Mouse (Mus musculus): ENCODE measurements at regions not wholly inside any gene's neighbourhood (a gene's known extent, or its start where the extent isn't known, plus 50 kb on each side); places are given as distances from the start of the nearest gene placed in this dataset.

- DNase-seq (ENCODE audit: low spot score in 2 of 2): peak; percentile 54 to 79
Measured at GRCm38 (mm10) chr2:74354591-74354990, 224.6 kb downstream of the Lnpk start.

GRCm38 (mm10) chr2:74349809-74350208 lies 229.4 kb downstream of the Lnpk start:
- DNase-seq (ENCODE audit: low spot score in 2 of 2): no peak

DNA sequence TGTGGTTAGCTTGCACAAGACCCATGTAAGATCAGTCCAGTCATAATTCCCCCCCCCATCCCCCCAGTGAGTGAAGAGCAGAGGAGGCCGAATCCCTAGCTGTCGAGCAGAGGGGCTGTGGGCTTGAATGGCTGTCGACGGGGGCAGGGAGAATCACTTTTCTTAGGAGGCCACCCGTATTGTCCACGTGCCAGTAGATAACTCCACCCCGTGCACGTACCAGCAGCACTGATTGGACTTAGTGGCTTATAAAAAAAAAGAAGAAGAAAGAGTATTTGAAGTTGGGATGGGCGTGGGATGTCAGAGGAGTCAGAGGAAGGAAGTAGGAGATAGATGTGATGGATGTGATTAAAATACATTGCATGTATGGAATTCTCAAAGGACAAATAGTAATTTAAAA lies 272.9 kb downstream of the Lnpk start:
- DNase-seq (ENCODE audit: low spot score in 2 of 2): no peak

- DNase-seq (ENCODE audit: low spot score in 2 of 2): no peak
Measured at GRCm38 (mm10) chr2:74300885-74301451, 278.3 kb downstream of the Lnpk start.

GRCm38 (mm10) chr2:74300366-74300791 lies 278.9 kb downstream of the Lnpk start:
- DNase-seq (ENCODE audit: low spot score in 2 of 2): peak; percentile 55 to 77

DNA sequence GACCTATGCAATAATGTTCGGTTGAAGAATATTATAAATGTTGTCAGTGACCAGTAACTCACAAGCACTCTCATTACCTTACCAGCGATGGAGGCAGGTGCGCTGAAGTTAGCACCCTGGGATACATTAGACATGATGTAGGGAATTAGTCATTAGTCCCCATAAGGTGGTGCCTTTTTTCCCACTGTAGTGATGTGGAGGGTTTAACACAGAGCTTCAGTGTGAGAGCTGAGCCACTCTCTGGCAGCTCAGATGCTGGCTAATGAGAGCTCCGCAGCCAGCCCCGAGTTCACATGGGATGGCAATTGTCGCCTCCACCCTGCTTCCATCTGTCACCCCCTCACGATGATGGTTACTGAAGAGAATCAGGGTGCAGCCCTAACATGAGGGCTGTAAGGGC lies 286.6 kb downstream of the Lnpk start:
- DNase-seq (ENCODE audit: low spot score in 2 of 2): no peak

- no peak for DNase-seq (ENCODE audit: low spot score in 2 of 2)
Measured at GRCm38 (mm10) chr2:74291416-74292396, 287.5 kb downstream of the Lnpk start.

DNA sequence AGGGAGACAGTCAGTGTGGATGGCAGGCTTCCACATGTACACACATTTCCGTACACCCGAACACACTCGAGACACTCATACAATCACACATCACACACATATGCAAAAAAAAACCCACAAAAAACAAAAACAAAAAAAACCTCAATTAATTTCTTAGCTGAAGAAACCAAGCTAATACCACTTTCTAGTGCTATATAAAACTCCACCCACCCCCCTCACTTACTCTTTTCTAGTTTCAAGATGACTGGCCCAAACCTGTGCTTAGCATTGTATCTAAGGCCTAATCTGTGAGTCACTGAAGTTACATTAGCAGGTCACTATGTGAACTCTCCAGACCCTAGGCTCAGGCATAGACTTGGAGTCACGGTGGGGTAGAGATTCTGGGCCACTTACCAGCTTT lies 293.6 kb downstream of the Lnpk start:
- no peak for DNase-seq (ENCODE audit: low spot score in 2 of 2)

- DNase-seq (ENCODE audit: low spot score in 2 of 2): no peak
Measured at GRCm38 (mm10) chr2:74264963-74265362, 314.3 kb downstream of the Lnpk start.

GRCm38 (mm10) chr2:74257034-74257781 lies 322.0 kb downstream of the Lnpk start:
- no peak for DNase-seq (ENCODE audit: low spot score in 2 of 2)

DNA sequence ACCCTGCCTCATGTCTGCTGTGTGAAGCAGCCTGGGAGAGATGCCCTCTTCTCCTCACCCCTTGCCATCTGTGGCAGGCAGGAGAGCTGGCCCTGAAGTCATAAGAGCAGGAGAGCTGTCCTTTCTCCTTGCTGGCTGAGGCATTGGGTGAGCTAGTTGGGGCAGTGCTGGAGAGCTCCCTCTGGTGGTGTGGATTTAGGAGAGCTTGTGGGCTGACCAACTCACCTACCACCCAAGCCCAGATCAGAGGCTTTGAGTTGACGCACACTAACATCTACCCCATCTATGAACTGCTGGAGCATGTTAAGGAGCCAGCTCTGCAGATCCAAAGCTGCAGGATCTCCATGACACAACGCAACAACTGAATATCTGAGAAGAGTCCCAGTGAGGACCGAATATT lies 331.7 kb downstream of the Lnpk start:
- DNase-seq (ENCODE audit: low spot score in 2 of 2): peak in 1 of 2 experiments; percentile 2

- no peak for DNase-seq (ENCODE audit: low spot score in 2 of 2)
Measured at GRCm38 (mm10) chr2:74246631-74247030, 332.6 kb downstream of the Lnpk start.

- no peak for DNase-seq (ENCODE audit: low spot score in 2 of 2)
Measured at GRCm38 (mm10) chr2:74244203-74244602, 333.1 kb upstream of the Atp5g3 start.

- peak in 1 of 2 experiments; percentile 5 for DNase-seq (ENCODE audit: low spot score in 2 of 2)
Measured at GRCm38 (mm10) chr2:74243801-74244200, 332.7 kb upstream of the Atp5g3 start.

DNA sequence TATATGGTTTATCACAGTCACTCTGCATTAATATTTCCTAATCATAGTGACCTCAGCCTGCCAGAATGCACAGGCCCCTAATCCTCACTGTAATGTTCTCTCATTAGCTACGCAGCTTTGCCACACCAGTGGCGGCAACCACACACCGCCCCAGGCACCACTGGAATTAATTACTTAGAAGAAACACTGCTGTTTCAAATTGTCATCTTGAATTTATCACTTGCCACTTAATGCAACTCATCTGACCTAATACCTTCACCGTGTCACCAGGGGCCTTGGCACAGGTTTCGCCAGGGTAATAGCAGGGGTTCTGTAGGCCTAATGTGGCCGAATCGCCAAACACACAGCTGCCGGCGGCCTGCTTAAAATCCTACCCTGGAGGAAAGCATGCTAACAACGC lies 328.5 kb upstream of the Atp5g3 start:
- DNase-seq (ENCODE audit: low spot score in 2 of 2): no peak

DNA sequence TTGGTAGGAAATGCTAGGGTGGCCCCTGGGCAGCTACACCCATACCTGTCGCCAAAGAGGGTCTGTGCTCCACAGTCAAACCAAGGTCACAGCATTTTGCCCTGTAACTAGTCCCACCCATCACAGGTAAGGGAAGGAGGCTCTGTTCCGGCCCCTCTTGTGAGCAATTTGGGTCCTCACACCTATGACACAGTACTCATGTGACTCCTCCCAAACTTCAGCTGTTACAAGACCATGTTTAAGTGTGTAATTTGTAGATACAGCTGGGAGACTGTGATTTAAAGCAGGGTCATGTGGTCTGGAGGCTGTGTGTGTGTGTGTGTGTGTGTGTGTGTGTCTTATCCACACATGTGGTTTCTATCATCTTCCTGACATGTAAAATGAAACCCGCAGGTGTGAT lies 306.3 kb upstream of the Atp5g3 start:
- DNase-seq (ENCODE audit: low spot score in 2 of 2): no peak

DNA sequence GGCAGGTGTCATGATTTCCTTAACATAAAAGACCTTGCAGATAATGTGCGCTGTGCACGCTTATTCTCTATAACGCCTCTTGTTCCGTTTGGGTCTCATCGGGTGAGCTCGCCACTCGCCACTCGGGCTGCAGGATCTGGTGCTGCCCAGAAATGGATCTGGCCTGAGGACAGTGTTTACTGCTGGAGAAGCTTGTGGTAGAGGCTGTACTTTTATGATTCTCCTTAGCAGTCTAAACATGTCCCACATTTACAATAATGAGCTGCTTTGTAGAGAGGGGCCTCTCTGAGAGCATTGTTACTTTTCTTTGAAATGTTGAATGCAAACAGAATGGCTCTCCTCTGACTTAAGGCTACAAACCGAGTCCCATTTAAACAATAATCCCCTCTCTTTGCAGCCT lies 299.1 kb upstream of the Atp5g3 start:
- no peak for DNase-seq (ENCODE audit: low spot score in 2 of 2)

- no peak for DNase-seq (ENCODE audit: low spot score in 2 of 2)
Measured at GRCm38 (mm10) chr2:74209421-74209917, 298.3 kb upstream of the Atp5g3 start.

GRCm38 (mm10) chr2:74207440-74207839 lies 296.3 kb upstream of the Atp5g3 start:
- no peak for DNase-seq (ENCODE audit: low spot score in 2 of 2)

GRCm38 (mm10) chr2:74202776-74203175 lies 291.6 kb upstream of the Atp5g3 start:
- DNase-seq (ENCODE audit: low spot score in 2 of 2): no peak

- DNase-seq (ENCODE audit: low spot score in 2 of 2): no peak
Measured at GRCm38 (mm10) chr2:74201608-74202323, 290.6 kb upstream of the Atp5g3 start.

DNA sequence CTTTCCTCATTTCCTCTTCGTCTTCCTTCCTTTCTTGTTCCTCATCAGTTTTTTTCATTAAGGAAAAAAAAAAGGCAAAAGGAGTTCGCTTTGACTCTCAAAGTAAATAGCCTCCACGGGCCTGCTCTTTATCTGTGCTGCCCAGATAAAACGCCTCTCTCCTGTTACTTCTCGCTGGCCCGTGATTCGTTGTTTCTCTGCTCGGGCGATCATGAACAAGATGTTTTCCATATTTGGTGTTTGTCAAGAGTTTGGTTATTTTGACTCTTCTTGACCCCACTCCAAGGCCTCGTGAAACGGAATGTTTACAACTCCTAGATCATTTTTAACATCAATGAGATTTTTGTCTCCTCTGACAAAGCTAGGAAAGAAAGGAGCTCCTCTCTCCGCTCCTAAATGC lies 288.4 kb upstream of the Atp5g3 start:
- no peak for DNase-seq (ENCODE audit: low spot score in 2 of 2)
